Mouse (Mus musculus) C2C12 (cell line): ENCODE results near the gene Fry. TPM values are rescaled to one million over a fixed set of nuclear protein-coding genes. Genes with fewer than 3 reads are reported as not detected.

Experiments
- H3K27me3 ChIP-seq: one replicate; pipeline ENCODE4 v1.6.1; 2011; ENCODE audit not compliant: control insufficient read depth, insufficient read depth, insufficient read length
- H3K36me3 ChIP-seq: one replicate; pipeline ENCODE4 v1.6.1; 2011; ENCODE audit not compliant: control insufficient read depth, insufficient read depth
- H3K4me3 ChIP-seq: one replicate; pipeline ENCODE4 v1.5.1; 2011; ENCODE audit warnings: mild to moderate bottlenecking, control low read depth; ENCODE audit not compliant: poor library complexity, insufficient read depth, severe bottlenecking
- H3K79me2 ChIP-seq: one replicate; pipeline ENCODE4 v1.6.1; 2011; ENCODE audit not compliant: control insufficient read depth, insufficient read depth
- H3K79me3 ChIP-seq: one replicate; pipeline ENCODE4 v1.6.1; 2011; ENCODE audit warnings: low read depth, control low read depth
- H3ac ChIP-seq: one replicate; pipeline ENCODE3; 2011; ENCODE audit warnings: low read depth; ENCODE audit not compliant: control insufficient read depth, insufficient read length
- CEBPB ChIP-seq: IDR thresholded peaks from one replicate; pipeline ENCODE4 v1.6.1; 2011; ENCODE audit warnings: low read depth, mild to moderate bottlenecking, control low read depth, moderate library complexity
- CTCF ChIP-seq: IDR thresholded peaks from one replicate; pipeline ENCODE4 v1.5.1; 2011; ENCODE audit not compliant: control insufficient read depth, insufficient read depth, insufficient read length
- FOSL1 ChIP-seq: IDR thresholded peaks from one replicate; pipeline ENCODE4 v1.8.0; 2011; ENCODE audit warnings: mild to moderate bottlenecking, low read length; ENCODE audit not compliant: poor library complexity, insufficient read depth, severe bottlenecking
- MAX ChIP-seq: IDR thresholded peaks from one replicate; pipeline ENCODE4 v1.6.1; 2011; ENCODE audit warnings: mild to moderate bottlenecking, control low read depth
- MYOD1 ChIP-seq: IDR thresholded peaks from one replicate; pipeline ENCODE4 v1.6.1; 2011; ENCODE audit warnings: low read depth; ENCODE audit not compliant: control insufficient read depth, insufficient read length
- MYOG ChIP-seq: IDR thresholded peaks from one replicate; pipeline ENCODE4 v1.6.1; 2011; ENCODE audit not compliant: control insufficient read depth, insufficient read length; ENCODE audit errors: extremely low read depth
- USF1 ChIP-seq: IDR thresholded peaks from one replicate; pipeline ENCODE4 v1.6.1; 2011; ENCODE audit warnings: low read depth, mild to moderate bottlenecking, control low read depth, moderate library complexity
- polyA plus RNA-seq: library from polyadenylated mRNA; unstranded; fragments of >200 nt; fragmentation: generic; extraction: Trizol; gene quantifications from one replicate; pipeline ENCODE4 v1.2.1, GENCODE M21; 2012; ENCODE audit warnings: missing spikeins

Gene Fry
- polyA plus RNA-seq, 1 experiment: 0.25 TPM

GRCm38 (mm10) chr5:150233154-150233886, 114.9 kb downstream of the Fry start:
- H3ac ChIP-seq: no peak overlapping the region
- H3K79me2 ChIP-seq: no peaks in the 10 kb centered on the region
- no peaks in the 10 kb centered on the region for H3K27me3 ChIP-seq
- TF ChIP-seq CTCF: peak; percentile 10
- no peak for TF ChIP-seq MAX
- H3K79me3 ChIP-seq: no peaks in the 10 kb centered on the region
- H3K4me3 ChIP-seq: no peak overlapping the region
- no peaks in the 10 kb centered on the region for H3K36me3 ChIP-seq

GRCm38 (mm10) chr5:150235931-150236330, 117.5 kb downstream of the Fry start:
- Histone ChIP-seq H3K36me3 (no peaks in the 10 kb centered on the region), H3K27me3 (no peaks in the 10 kb centered on the region), H3K4me3 (no peak overlapping the region), H3ac (no peak overlapping the region), H3K79me2 (no peaks in the 10 kb centered on the region), H3K79me3 (no peaks in the 10 kb centered on the region)
- TF ChIP-seq CEBPB: no peak
- no peak for TF ChIP-seq MAX
- TF ChIP-seq MYOG: no peak
- no peak for TF ChIP-seq MYOD1
- TF ChIP-seq FOSL1: no peak
- no peak for TF ChIP-seq USF1

GRCm38 (mm10) chr5:150236597-150236996, 118.2 kb downstream of the Fry start:
- TF ChIP-seq CEBPB (no peak), MYOD1 (no peak), USF1 (no peak), FOSL1 (no peak), MAX (no peak), MYOG (no peak), CTCF (no peak)
- Histone ChIP-seq H3ac (no peak overlapping the region), H3K27me3 (no peaks in the 10 kb centered on the region), H3K36me3 (no peaks in the 10 kb centered on the region), H3K79me2 (no peaks in the 10 kb centered on the region), H3K4me3 (no peak overlapping the region), H3K79me3 (no peaks in the 10 kb centered on the region)

- Histone ChIP-seq H3K79me3 (no peaks in the 10 kb centered on the region), H3K79me2 (no peaks in the 10 kb centered on the region), H3K36me3 (no peaks in the 10 kb centered on the region), H3K4me3 (no peak overlapping the region), H3ac (no peak overlapping the region), H3K27me3 (no peaks in the 10 kb centered on the region)
- TF ChIP-seq CTCF (no peak), FOSL1 (no peak), USF1 (no peak)
Measured at GRCm38 (mm10) chr5:150241638-150242037, 123.2 kb downstream of the Fry start.

- TF ChIP-seq CEBPB (no peak), MYOD1 (no peak), MAX (no peak), FOSL1 (no peak)
- H3K27me3 ChIP-seq: no peaks in the 10 kb centered on the region
- H3ac ChIP-seq: no peak overlapping the region
- H3K4me3 ChIP-seq: no peak overlapping the region
- no peaks in the 10 kb centered on the region for H3K79me2 ChIP-seq
- no peaks in the 10 kb centered on the region for H3K36me3 ChIP-seq
- no peaks in the 10 kb centered on the region for H3K79me3 ChIP-seq
Measured at GRCm38 (mm10) chr5:150246737-150247136, 128.3 kb downstream of the Fry start.

- H3K36me3 ChIP-seq: no peaks in the 10 kb centered on the region
- H3K79me3 ChIP-seq: no peaks in the 10 kb centered on the region
- TF ChIP-seq CTCF (no peak), MYOD1 (no peak), FOSL1 (no peak), CEBPB (no peak), MYOG (no peak), USF1 (no peak), MAX (no peak)
- no peak overlapping the region for H3ac ChIP-seq
- H3K79me2 ChIP-seq: no peaks in the 10 kb centered on the region
- no peak overlapping the region for H3K4me3 ChIP-seq
- peaks cover 5% of the 10 kb centered on the region for H3K27me3 ChIP-seq
Measured at GRCm38 (mm10) chr5:150257764-150258163, 139.3 kb downstream of the Fry start.
